Mouse (Mus musculus) small intestine, adult 2 months (tissue): ENCODE data around the gene Anxa5.

Experiments used
- CTCF ChIP-seq: fragments of 200-500 bp; IDR thresholded peaks from 2 replicates; pipeline ENCODE4 v1.5.1; 2012; ENCODE audit warnings: low read depth, mild to moderate bottlenecking, control low read depth, inconsistent platforms, low read length, moderate library complexity, mixed read lengths; ENCODE audit not compliant: insufficient replicate concordance, insufficient read length; ENCODE audit errors: extremely low read depth
- POLR2A ChIP-seq: fragments of 200-500 bp; IDR thresholded peaks from 2 replicates; pipeline ENCODE4 v1.6.1; 2012; ENCODE audit warnings: low read depth, mild to moderate bottlenecking, control low read depth, inconsistent platforms, low read length, moderate library complexity

DNA sequence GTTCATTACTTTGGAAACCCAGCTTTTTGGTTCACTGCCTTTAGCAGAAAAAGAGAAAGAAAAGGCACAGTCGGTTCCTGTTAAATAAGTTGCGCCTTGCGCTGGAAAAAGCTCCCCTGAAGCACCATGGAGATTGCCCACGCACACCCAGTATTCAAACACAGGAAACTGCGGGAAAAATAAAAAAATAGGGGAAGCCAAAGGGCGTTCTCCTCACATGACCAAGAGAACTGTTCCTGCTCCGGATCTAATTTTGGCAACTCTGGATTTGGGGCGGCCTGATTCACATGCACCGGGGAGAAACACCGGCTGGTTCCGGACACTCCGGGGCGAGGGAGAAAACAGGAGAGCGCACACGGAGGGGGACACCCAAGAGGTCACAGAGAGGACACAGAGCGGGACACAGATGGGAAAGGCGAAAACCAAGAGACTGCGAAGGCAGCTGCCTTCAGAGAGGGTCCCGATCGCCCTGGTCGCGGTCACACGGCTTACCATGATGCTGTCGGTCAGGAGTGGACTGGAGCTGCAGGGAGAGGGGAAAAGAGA is 683 bp downstream of the Anxa5 start:
- TF ChIP-seq POLR2A, result no peak
- no peak for TF ChIP-seq CTCF
